Mouse (Mus musculus) hindbrain, embryonic 16.5 days (tissue): ENCODE data around the gene Il12a. TPM values are rescaled to one million over a fixed set of nuclear protein-coding genes. Genes with fewer than 3 reads are reported as not detected.
"Not testable (repeated sequence)": the region's sequence is repeated elsewhere in the genome, so short reads cannot be mapped to it uniquely, and the experiment has no call there.

ENCODE experiments used
- ATAC-seq: fragments of 200-750 bp; cut with Nextera tagmentation; 2 replicates; pipeline ENCODE4 v1.8.0; 2017; ENCODE audit warnings: moderate TSS enrichment, moderate library complexity
- H3K27ac ChIP-seq: fragments of 300-500 bp; sonication (generic); 2 replicates; pipeline ENCODE4 v1.5.1; 2014; ENCODE audit warnings: low read depth, mild to moderate bottlenecking, control low read depth, low read length, moderate library complexity
- H3K27me3 ChIP-seq: fragments of 300-500 bp; sonication (generic); replicated peaks from 2 replicates; pipeline ENCODE4 v1.6.1; 2014; ENCODE audit warnings: low read length; ENCODE audit not compliant: control insufficient read depth, insufficient read depth
- H3K36me3 ChIP-seq: fragments of 300-500 bp; sonication (generic); 2 replicates; pipeline ENCODE4 v1.6.1; 2014; ENCODE audit warnings: mild to moderate bottlenecking, low read length, moderate library complexity, mixed read lengths; ENCODE audit not compliant: control insufficient read depth, insufficient read depth
- H3K4me1 ChIP-seq: fragments of 300-500 bp; sonication (generic); 2 replicates; pipeline ENCODE4 v1.6.1; 2014; ENCODE audit warnings: low read depth, low read length; ENCODE audit not compliant: control insufficient read depth, insufficient read depth
- H3K4me2 ChIP-seq: fragments of 300-500 bp; sonication (generic); 2 replicates; pipeline ENCODE4 v1.6.1; 2014; ENCODE audit warnings: mild to moderate bottlenecking, low read length, control low read depth, moderate library complexity
- H3K4me3 ChIP-seq: fragments of 300-500 bp; sonication (generic); 2 replicates; pipeline ENCODE4 v1.5.1; 2014; ENCODE audit warnings: mild to moderate bottlenecking, low read length, control low read depth, moderate library complexity
- H3K9ac ChIP-seq: fragments of 300-500 bp; sonication (generic); 2 replicates; pipeline ENCODE4 v1.6.1; 2014; ENCODE audit warnings: low read depth, mild to moderate bottlenecking, control low read depth, low read length, moderate library complexity
- H3K9me3 ChIP-seq: fragments of 300-500 bp; sonication (generic); 2 replicates; pipeline ENCODE4 v1.6.1; 2014; ENCODE audit warnings: mild to moderate bottlenecking, low read length, moderate library complexity; ENCODE audit not compliant: control insufficient read depth
- WGBS: fragments of 180-500 bp; shearing (Covaris S2); extraction: QIAGEN DNeasy Blood & Tissue Kit; methylation state at CpG from one replicate; pipeline ENCODE4 v1.1.7; 2014; 5-methylcytosine and 5-hydroxymethylcytosine counted together
- polyA plus RNA-seq: library from polyadenylated mRNA; unstranded; fragments of >200 nt; fragmentation: Nextera tagmentation; extraction: Ambion mirVana; gene quantifications from 2 replicates; pipeline ENCODE4 v1.2.1, GENCODE M21; 2015

Il12a gene
- polyA plus RNA-seq, 1 experiment from 2014 or later: 0.28 TPM

DNA sequence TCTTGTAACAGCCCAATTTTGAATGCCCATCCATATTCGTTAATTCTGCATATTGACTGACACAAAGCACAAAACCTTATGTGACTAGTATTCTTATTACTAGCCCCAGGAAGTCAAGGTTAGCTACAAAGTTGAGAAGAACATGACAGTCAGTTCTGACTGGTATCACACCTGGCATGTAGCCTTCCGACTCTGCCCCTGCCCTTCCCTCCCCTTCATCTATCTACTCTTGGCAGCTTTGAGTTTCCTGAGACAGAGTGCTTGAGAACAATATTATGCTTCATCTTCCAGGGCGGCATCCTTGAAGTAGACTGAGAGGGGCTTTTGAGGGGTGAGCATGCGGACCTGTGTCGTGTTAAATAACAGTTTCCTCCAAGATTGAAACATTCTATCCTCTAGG, 54.6 kb downstream of the Il12a start:
- H3K27me3 ChIP-seq: no peaks in the 10 kb centered on the region
- H3K9ac ChIP-seq: no peak overlapping the region
- H3K9me3 ChIP-seq: no peaks in the 10 kb centered on the region
- 92% methylated on average over 5 of the region's 5 CpGs for WGBS
- H3K36me3 ChIP-seq: no peaks in the 10 kb centered on the region
- no peak for ATAC-seq
- H3K4me1 ChIP-seq: no peaks in the 10 kb centered on the region
- H3K4me3 ChIP-seq: no peak overlapping the region
- H3K27ac ChIP-seq: no peak overlapping the region
- no peak overlapping the region for H3K4me2 ChIP-seq

- not testable (repeated sequence) for H3K9me3 ChIP-seq, H3K9ac ChIP-seq, H3K4me2 ChIP-seq, H3K4me1 ChIP-seq, H3K27me3 ChIP-seq, H3K27ac ChIP-seq, ATAC-seq, H3K4me3 ChIP-seq, H3K36me3 ChIP-seq
- 93% methylated on average over 4 of the region's 4 CpGs for WGBS
Measured at GRCm38 (mm10) chr3:68746282-68746681, 55.8 kb downstream of the Il12a start.

Other genes starting within 250 kb of the Il12a start
- gene 1110032F04Rik, start 178.9 kb downstream of the Il12a start, polyA plus RNA-seq: 4.8 and 5.1 TPM in 2 replicates